Mouse (Mus musculus) natural killer cell, adult 2 months (primary cell): ENCODE data around the gene Ints5.

Source experiments
- DNase-seq, 2 experiments: peaks; one replicate each; pipeline ENCODE4 v3.0.0; 2022; ENCODE audit warnings: low spot score in 2 of 2

The Ints5 gene

DNA sequence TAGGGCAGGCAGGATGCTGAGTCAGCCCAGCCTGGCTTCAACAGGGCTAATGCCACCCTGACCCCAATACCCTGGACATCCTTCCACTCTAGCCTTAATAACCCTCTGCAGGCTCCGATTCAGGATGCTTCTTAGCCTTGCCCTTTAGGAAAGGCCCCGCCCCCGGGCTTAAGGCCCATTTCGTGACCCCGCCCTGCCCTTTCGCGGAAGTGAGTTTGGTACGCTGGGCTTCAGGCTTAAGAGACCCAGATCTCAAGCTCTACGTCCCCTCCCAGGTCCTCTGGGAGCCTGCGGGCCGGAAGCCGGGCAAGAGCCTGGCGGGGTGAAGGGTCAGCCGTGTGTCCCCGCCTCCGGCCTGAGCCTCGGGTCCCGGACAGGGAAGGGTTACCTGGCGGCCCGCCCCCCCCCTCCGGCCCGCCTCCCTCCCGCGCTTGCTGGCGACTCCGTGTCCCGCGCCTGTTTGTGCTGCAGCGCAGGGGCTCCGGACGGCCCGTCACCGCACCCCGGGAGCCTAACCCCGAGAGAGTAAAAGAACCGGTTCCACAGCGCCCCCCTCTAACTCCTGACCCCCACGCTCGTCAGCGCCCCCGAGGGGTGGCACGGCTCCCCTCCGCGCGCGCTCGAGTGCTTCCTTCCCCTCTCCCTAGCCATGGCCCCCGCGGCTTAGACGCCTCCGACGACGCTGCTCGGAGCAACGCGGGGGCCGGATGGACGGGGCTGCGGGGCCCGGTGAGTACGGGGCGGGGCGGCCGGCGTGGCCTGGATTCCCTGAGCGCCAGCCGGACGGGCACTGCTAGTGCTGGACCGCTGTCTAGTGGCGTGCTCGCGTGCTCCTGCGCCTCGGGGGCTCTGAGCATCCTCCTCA lies 36.7 kb downstream of the Ints5 start, which contains the start of the genes Rom1 and Eml3:
Gene Rom1, minus strand, starts transcription at position 133 of the 865 bp plus-strand sequence.
Gene Eml3, plus strand, starts transcription at position 329 of the 865 bp plus-strand sequence.
- DNase-seq = peak; percentile 77 to 80

DNA sequence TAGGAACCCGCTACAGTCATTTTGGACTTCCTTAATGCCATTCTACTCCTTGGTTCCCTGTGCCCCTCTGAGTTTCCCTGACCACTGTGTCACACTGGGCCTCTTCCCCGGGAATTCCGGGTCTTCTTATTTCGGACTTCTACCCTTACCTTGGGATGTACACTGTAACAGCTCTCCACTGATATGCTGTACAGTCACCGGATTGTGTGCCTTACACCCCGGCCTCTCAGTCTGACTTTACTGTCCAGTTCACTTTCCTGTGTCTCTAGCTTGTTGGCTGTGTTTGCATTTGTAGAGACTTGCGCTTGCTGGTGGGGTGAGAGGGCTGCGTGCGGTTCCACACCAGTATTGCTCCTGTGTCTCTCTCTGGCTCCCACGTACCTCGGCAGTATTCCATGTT lies 37.3 kb downstream of the Ints5 start:
- DNase-seq = no peak

DNA sequence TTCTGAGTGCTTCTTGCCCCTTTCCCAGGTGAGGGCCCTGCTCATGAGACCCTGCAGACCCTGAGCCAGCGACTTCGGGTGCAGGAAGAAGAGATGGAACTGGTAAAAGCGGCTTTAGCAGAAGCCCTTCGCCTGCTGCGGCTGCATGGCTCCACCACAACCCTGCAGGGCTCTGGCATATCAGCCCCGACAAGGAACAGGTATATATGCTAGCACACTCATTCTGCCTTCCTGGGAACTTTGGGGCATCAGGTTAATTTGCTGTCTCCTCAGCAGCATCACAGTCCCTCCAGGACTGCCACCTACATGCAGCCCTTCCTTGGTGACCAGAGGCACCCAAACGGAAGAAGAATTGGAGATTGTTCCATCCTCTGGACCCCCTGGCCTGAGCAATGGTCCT lies 38.0 kb downstream of the Ints5 start:
- no peak for DNase-seq

DNA sequence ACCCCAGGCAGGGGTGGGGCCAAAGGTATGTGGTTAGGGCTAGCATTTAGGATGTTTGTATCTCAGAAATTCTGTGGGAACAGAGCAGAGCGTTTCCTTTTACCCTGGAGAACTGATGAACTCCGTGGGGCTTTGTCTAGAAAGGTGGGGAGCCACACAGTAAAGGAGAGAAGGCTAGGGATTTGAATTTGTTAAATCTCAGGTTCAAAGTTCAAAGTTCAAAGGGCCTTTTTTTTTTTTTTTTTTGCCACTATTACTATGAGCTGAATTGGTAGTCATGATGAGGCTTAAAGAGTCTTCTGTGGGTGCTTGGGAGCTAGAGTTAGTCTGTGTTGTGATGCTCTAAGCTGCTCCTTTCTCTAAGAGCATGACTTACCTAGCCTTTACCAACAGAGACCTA lies 43.9 kb downstream of the Ints5 start:
- DNase-seq = no peak

DNA sequence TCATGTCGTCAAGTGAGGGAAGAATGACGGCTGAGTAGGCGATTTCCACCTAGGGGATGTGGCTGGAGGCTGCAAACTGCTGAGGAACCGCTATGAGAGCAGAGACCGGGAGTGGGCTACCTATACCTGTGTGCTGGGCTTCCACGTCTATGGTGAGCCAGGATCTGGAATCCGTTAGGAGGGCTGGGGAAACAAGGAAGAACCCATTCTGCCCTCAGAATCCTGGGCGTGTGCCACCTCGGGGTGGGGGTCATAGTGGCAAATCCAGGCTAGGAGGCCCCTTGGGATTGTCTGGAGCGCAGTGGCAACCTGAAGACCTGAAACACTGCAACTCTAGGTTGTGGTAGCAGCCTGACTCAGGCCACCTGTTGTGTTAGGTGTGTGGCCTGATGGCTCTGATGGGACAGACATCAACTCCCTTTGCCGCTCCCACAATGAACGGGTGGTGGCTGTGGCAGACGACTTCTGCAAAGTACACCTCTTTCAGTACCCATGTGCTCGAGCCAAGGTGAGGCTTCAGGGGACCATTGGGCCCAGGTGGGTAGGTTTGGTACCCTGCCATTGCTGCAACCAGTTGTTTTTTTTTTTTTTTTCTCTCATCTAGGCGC lies 47.8 kb downstream of the Ints5 start:
- no peak for DNase-seq

DNA sequence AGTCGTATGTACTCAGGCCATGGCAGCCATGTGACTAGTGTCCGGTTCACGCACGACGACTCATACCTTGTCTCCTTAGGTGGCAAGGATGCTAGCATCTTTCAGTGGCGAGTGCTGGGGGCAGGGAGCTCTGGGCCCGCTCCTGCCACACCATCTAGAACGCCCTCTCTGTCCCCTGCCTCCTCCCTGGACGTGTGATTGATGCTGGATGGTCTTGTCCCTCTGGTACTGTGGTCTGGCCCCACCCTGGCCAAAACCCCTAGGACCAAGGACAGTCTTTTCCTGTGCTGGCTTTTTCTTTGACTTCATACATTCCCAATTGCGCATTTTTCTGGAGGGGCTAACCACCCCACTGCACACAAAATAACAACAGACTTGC lies 48.3 kb downstream of the Ints5 start:
- no peak for DNase-seq

DNA sequence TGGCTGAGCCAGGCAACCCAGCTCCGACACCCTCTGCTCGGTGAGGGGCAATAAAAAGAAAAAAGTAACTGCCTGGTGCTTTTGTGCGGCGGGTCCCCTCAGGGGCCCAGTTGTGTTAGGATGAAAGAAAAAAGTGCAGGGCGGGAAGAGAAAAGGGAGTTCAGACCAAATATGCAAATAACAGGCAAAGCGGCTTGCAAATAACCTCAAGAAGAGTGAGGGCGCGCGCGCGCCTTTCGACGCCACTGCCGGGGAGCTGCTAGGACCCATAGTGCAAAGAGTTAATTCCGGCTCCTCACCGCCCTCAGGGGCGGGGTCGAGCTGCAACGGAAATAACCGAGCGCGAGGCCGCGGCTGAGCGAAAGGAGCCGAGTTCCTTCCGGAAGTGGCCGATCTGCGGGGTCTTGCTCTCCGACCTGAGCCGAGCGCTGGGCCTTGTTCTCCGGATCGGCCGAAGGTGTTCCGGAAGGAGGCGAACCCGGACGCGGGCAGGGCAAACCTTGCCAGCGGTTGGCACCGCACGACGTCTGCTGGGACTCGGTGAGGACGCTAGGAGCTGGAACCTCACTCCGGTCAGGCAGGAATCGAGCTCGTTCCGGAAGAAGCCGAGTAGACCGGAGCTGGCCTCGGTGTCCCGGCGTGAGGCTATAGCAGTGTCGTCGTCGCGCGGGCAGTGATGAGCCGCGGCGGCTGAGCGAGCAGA lies 48.9 kb downstream of the Ints5 start, which contains the start of gene Mta2:
Gene Mta2, plus strand, starts transcription at position 361 of the 703 bp plus-strand sequence.
- DNase-seq = peak; percentile 95 to 96

DNA sequence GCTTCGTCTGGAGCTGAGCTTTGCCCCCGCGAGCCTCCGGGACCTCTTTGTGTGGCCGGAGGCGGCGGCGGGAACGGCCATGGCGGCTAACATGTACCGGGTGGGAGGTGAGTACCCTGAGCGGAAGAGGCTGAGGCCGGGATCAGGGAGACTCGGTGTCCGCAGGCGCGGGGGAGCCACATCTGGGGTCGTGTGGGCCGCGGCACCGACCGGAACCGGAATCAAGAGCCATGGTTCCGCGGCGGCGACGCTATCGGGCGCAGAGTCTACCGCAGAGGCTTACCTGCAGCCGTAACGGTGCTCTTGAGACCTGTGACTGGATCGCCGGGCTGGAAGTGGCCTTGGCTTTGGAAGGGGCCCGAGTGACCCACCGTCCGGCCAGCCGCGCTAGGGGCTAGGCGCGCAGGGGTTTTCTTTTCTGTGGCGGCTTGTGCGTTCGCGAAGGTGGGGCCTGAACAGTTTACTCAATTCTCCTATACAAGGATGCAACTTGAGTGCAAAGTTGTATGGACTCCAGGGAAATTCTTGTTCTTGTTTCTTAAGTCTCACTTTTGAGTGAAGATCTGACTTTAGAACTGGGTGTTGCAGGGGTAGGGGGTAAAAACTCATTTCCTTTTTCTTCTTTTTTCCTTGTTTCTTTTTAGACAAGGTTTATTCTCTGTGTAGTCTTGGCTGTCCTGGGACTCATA lies 49.6 kb downstream of the Ints5 start:
- DNase-seq = no peak

DNA sequence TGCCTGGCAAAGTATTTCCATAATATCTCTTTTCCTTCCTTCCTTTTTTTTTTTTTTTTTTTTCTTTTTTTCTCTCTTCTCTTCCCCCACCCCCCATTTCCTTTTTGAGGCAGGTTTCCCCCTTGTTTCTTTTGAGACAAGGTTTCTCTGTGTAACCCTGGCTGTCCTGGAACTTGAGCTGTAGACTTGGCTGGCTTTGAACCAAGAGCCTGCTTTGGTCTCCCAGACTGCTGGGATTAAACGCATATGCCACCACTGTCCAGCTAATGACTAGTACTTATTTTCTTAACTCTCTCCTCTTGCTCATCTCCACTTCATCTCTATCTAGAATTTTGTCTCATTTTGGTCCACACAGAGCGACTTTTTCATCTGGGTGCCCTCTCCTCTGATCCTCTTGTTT lies 50.2 kb downstream of the Ints5 start:
- no peak for DNase-seq

DNA sequence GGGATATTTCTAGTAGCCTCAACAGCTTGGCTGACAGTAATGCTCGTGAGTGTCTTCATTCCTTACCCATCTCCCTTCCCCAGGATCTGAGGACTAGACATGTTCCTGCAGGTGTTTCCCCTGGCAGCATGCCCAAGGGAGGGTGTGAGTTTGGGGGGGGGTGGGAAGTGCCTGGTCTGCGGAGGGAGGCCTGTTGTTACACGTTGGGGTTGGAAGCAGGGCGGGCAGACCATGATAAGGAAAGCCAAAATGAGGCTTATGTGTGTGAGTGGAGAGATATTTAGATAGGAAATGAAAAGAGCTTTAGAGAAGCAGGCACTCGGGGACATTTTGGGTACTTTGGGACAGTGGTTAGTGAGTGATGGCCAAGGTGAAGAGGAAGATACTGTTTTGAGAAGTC lies 51.3 kb downstream of the Ints5 start:
- no peak for DNase-seq

DNA sequence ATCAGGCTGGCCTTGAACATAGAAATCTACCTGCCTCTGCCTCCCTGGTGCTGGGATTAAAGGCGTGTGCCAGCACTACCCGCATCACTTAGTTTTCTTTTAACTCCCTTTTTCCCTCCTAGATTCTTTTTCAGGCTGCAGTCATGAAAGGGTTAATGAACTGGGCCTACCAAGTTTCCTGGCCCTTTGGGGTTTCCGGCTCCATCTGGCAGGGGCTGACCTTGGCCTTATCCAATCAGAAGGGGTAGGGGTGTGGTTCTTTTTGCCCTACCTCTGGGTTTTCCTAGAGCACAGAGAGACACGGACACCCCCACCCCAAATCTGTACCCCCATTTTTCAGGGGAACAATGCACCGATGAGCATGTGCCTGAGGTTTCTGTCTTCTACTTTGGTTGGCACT lies 51.9 kb downstream of the Ints5 start:
- peak; percentile 58 for DNase-seq

DNA sequence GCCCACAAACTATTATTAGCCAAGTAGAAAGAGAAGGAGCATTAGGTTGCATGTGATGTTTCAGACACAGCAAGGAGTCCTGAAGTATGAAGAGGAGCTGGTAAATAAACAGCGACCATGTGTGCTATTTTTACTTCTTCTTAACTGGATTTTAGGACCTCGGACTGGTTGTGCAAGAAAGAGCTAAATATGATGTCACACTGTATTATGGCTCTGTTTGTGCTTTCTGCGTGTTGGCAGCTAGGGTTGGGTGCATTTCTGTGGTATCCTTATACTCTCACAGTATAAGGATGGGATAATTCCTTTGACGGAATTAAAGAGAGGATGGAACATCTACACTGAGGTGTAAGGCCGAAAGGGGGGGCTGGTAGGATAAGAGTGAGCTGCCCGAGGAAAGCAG lies 52.4 kb downstream of the Ints5 start:
- DNase-seq = no peak

DNA sequence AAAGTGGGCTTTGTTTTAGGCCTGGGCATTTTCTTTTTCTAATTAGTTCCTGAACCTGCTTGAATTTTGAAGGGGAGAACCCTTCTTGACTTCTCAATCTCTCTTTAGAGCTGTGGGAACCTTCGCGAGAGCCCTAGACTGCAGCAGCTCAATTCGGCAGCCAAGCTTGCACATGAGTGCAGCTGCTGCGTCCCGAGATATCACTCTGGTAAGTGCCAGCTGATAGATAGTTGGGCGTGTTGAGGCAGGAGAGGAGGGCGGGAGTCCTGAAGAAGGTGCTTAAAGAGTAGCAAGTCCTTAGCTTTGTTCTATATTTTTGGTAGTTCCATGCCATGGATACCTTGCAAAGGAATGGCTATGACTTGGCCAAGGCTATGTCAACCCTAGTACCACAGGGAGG lies 54.1 kb downstream of the Ints5 start:
- no peak for DNase-seq
